Mouse (Mus musculus) CD4-positive naive resting alpha-beta T cell, adult 76 days (primary cell): ENCODE results near the gene Elk3. TPM values are rescaled to one million over a fixed set of nuclear protein-coding genes. Genes with fewer than 3 reads are reported as not detected.

Experiments
- total RNA-seq: library from RNA; stranded (reverse); gene quantifications from one replicate; pipeline ENCODE4 v1.2.4, GENCODE M21; 2023

Elk3 gene
- 38.4 TPM for total RNA-seq

DNA sequence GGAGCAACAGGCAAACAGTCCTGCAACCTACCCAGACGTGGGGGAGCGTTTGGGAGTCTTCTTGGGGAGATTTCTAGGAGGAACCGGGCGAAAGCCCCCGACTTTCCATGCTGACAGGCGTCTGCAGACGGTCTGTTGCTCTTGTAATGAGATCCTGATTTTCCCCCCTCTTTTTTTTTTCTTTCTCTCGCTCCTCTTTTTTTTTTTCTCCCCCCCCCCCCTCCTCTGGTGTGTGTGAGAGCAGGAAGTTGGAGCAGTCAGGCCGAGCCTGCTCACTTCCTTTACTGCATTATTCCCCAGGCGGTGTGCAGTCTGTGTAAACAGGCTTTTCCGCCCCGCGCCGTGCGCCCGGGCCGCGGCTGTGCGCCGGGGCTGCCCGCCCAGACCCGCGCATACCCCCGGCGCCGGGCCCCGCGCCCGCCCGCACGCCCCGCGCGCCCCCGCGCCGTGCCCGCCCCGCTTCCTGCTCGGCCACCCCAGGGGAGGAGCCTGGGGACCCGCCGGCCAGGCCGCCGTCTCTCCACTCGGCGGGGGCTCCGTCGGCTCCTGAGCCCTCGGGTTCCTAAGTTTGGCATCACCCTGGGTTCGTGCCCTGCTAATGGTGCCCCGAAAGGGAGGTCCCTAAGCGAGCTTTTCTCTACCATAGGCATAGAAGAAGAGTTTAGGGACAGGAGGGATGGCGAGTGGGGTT is at the start of gene Elk3:
Gene Elk3, minus strand, starts transcription at position 415 of the 691 bp plus-strand sequence.

Other genes with a start within 250 kb of the Elk3 start
- not detected for gene Cfap54, start 229.5 kb downstream of the Elk3 start, total RNA-seq
- gene Cdk17, start 150.3 kb downstream of the Elk3 start, total RNA-seq: 101 TPM
- 123 TPM for gene Lta4h, start 142.3 kb upstream of the Elk3 start, total RNA-seq
- 2.1 TPM for gene Hal, start 177.6 kb upstream of the Elk3 start, total RNA-seq
- gene Amdhd1, start 228.9 kb upstream of the Elk3 start, total RNA-seq: not detected
- gene Ccdc38, start 229.5 kb upstream of the Elk3 start, total RNA-seq: 0.32 TPM